7 mouse cellular contexts compared by ENCODE assay signal in genomic region chr14:55682118-55682493, GRCm38 (mm10). TPM values are rescaled to one million over a fixed set of nuclear protein-coding genes. Genes with fewer than 3 reads are reported as not detected.
A peak's percentile ranks its signal among the peaks of the same experiment; 100 is the strongest.
DNase-seq lines count a peak whose midpoint lies in the region; ATAC-seq and TF ChIP-seq lines count a peak whose summit lies in the region.

No protein-coding gene starts in this region.

- peak overlapping the region; percentile 79 for H3K4me2 ChIP-seq in forebrain, embryonic 11.5 days (ENCODE audit: low read depth, low read length, severe bottlenecking)
- peak overlapping the region; percentile 66 for H3K4me2 ChIP-seq in limb, embryonic 14.5 days (replicated peaks; ENCODE audit: low read depth, low read length, severe bottlenecking)
- H3K4me2 ChIP-seq in stomach, embryonic 14.5 days (replicated peaks; ENCODE audit: low read depth, low read length) = peak overlapping the region; percentile 62

- DNase-seq in forebrain, embryonic 11.5 days (ENCODE audit: low spot score) = no peak
- DNase-seq in limb, embryonic 14.5 days (ENCODE audit: low spot score) = no peak
- no peak for DNase-seq in adrenal gland, adult 18-20 months (ENCODE audit: low spot score in 2 of 2)
- DNase-seq in left cerebral cortex, adult 11 months (ENCODE audit: low spot score) = no peak

- H3K4me3 ChIP-seq in megakaryocyte, embryonic 14.5 days (replicated peaks) = peak overlapping the region; percentile 95
- peak overlapping the region; percentile 68 for H3K4me3 ChIP-seq in forebrain, embryonic 11.5 days (ENCODE audit: low read depth, low read length)
- peak overlapping the region; percentile 74 for H3K4me3 ChIP-seq in limb, embryonic 14.5 days (replicated peaks; ENCODE audit: low read length)
- H3K4me3 ChIP-seq in stomach, embryonic 14.5 days (ENCODE audit: low read depth, low read length) = peak overlapping the region; percentile 83

- H3K27me3 ChIP-seq in megakaryocyte, embryonic 14.5 days (replicated peaks) = no peaks in the 10 kb centered on the region
- no peaks in the 10 kb centered on the region for H3K27me3 ChIP-seq in forebrain, embryonic 11.5 days (ENCODE audit: control insufficient read depth, insufficient read depth, low read length)
- H3K27me3 ChIP-seq in limb, embryonic 14.5 days (ENCODE audit: control insufficient read depth, insufficient read depth, low read length) = no peaks in the 10 kb centered on the region
- H3K27me3 ChIP-seq in stomach, embryonic 14.5 days (ENCODE audit: control insufficient read depth, insufficient read depth, low read length) = no peaks in the 10 kb centered on the region

- no peak for ATAC-seq in megakaryocyte, adult 5-6 weeks (ENCODE audit: poor library complexity, severe bottlenecking)
- peak; percentile 59; the same call in 1 of the 2 replicates for ATAC-seq in forebrain, embryonic 11.5 days (replicated peaks; ENCODE audit: low FRiP score)
- ATAC-seq in limb, embryonic 14.5 days (ENCODE audit: low FRiP score, low read depth) = no peak; the same call in 1 of the 2 replicates
- peak; percentile 17; the same call in 1 of the 2 replicates for ATAC-seq in stomach, embryonic 14.5 days (ENCODE audit: insufficient number of reproducible peaks, insufficient read depth, low FRiP score, low read depth)

- H3K4me1 ChIP-seq in megakaryocyte, embryonic 14.5 days = peaks cover 30% of the 10 kb centered on the region
- H3K4me1 ChIP-seq in forebrain, embryonic 11.5 days (replicated peaks; ENCODE audit: control insufficient read depth, insufficient read depth, low read length) = peaks cover 5% of the 10 kb centered on the region
- peaks cover 3% of the 10 kb centered on the region; the same call in 1 of the 2 replicates for H3K4me1 ChIP-seq in limb, embryonic 14.5 days (ENCODE audit: control insufficient read depth, insufficient read depth, low read length)
- 0 out of 2 replicates have a peak, but pooled peaks cover 7% of the 10 kb centered on the region for H3K4me1 ChIP-seq in stomach, embryonic 14.5 days (ENCODE audit: control insufficient read depth, insufficient read depth, low read length)

- H3K27ac ChIP-seq in forebrain, embryonic 11.5 days (ENCODE audit: low read depth, low read length) = no peak overlapping the region
- H3K27ac ChIP-seq in limb, embryonic 14.5 days (replicated peaks; ENCODE audit: low read depth, low read length) = peak overlapping the region; percentile 85
- H3K27ac ChIP-seq in stomach, embryonic 14.5 days (ENCODE audit: low read length) = peak overlapping the region; percentile 83

- WGBS in forebrain, embryonic 11.5 days = 18% methylated on average over 3 of the region's 3 CpGs
- WGBS in limb, embryonic 14.5 days = 14% methylated on average over 3 of the region's 3 CpGs
- WGBS in stomach, embryonic 14.5 days = 14% methylated on average over 3 of the region's 3 CpGs

- H3K9me3 ChIP-seq in megakaryocyte, embryonic 14.5 days = no peaks in the 10 kb centered on the region
- no peaks in the 10 kb centered on the region for H3K9me3 ChIP-seq in forebrain, embryonic 11.5 days (ENCODE audit: control insufficient read depth, low read length)
- no peaks in the 10 kb centered on the region for H3K9me3 ChIP-seq in limb, embryonic 14.5 days (ENCODE audit: control insufficient read depth, low read length)
- no peaks in the 10 kb centered on the region for H3K9me3 ChIP-seq in stomach, embryonic 14.5 days (ENCODE audit: control insufficient read depth, low read depth, low read length)

- peak overlapping the region; percentile 82 for H3K9ac ChIP-seq in forebrain, embryonic 11.5 days (ENCODE audit: low read length)
- peak overlapping the region; percentile 74; the same call in 1 of the 2 replicates for H3K9ac ChIP-seq in limb, embryonic 14.5 days (ENCODE audit: low read depth, low read length, severe bottlenecking)
- no peak overlapping the region; the same call in 1 of the 2 replicates for H3K9ac ChIP-seq in stomach, embryonic 14.5 days (replicated peaks; ENCODE audit: low read depth, low read length)

- peaks cover 36% of the 10 kb centered on the region for H3K36me3 ChIP-seq in megakaryocyte, embryonic 14.5 days (replicated peaks; ENCODE audit: low read length)
- peaks cover 8% of the 10 kb centered on the region; the same call in 1 of the 2 replicates for H3K36me3 ChIP-seq in forebrain, embryonic 11.5 days (ENCODE audit: control insufficient read depth, insufficient read depth, low read length)
- H3K36me3 ChIP-seq in limb, embryonic 14.5 days (ENCODE audit: control insufficient read depth, insufficient read depth, low read length) = peaks cover 36% of the 10 kb centered on the region
- H3K36me3 ChIP-seq in stomach, embryonic 14.5 days (ENCODE audit: control insufficient read depth, insufficient read depth, low read length) = peaks cover 31% of the 10 kb centered on the region

- TF ChIP-seq POLR2A in limb, embryonic 14.5 days (IDR thresholded peaks at IDR 0.05; ENCODE audit: borderline replicate concordance, extremely low read depth, insufficient read depth, insufficient read length) = no peak

RNA-seq across cellular contexts. Expression of gene Tinf2, which starts 0.5 kb away (rescaled TPM):
- 15.6 and 18.7 TPM in 2 replicates for polyA plus RNA-seq in megakaryocyte, embryonic 14.5 days (2012; ENCODE audit: insufficient read depth, low replicate concordance)
- total RNA-seq in megakaryocyte, adult 5-6 weeks (2015) = 24.2 and 27.2 TPM in 2 replicates
- total RNA-seq in megakaryocyte, adult 5-6 weeks (2017) = 25.1 and 39.8 TPM in 2 replicates
- polyA plus RNA-seq in forebrain, embryonic 11.5 days (2014; fragmentation: Nextera tagmentation; extraction: Ambion mirVana) = 73.8 and 74.8 TPM in 2 replicates
- polyA plus RNA-seq in limb, embryonic 14.5 days (2012; rRNA removed) = 35.9 and 38.4 TPM in 2 replicates
- 34.2 and 40.1 TPM in 2 replicates for polyA plus RNA-seq in limb, embryonic 14.5 days (2014; fragmentation: Nextera tagmentation; extraction: Ambion mirVana)
- polyA plus RNA-seq in stomach, embryonic 14.5 days (2014; fragmentation: Nextera tagmentation; extraction: Ambion mirVana) = 44.2 and 45.5 TPM in 2 replicates
- 10 to 100 TPM; 34.3 to 59.4 TPM for total RNA-seq in adrenal gland, adult 18-20 months (2021)

RNA-seq across cellular contexts. Expression of gene Nedd8, which starts 10.2 kb away (rescaled TPM):
- 10.8 and 102 TPM in 2 replicates for polyA plus RNA-seq in megakaryocyte, embryonic 14.5 days (2012; ENCODE audit: insufficient read depth, low replicate concordance)
- total RNA-seq in megakaryocyte, adult 5-6 weeks (2015) = 421 and 452 TPM in 2 replicates
- 297 and 326 TPM in 2 replicates for total RNA-seq in megakaryocyte, adult 5-6 weeks (2017)
- polyA plus RNA-seq in forebrain, embryonic 11.5 days (2014; fragmentation: Nextera tagmentation; extraction: Ambion mirVana) = 583 and 616 TPM in 2 replicates
- polyA plus RNA-seq in limb, embryonic 14.5 days (2012; rRNA removed) = 347 and 416 TPM in 2 replicates
- 567 and 583 TPM in 2 replicates for polyA plus RNA-seq in limb, embryonic 14.5 days (2014; fragmentation: Nextera tagmentation; extraction: Ambion mirVana)
- polyA plus RNA-seq in stomach, embryonic 14.5 days (2014; fragmentation: Nextera tagmentation; extraction: Ambion mirVana) = 535 and 580 TPM in 2 replicates
- total RNA-seq in adrenal gland, adult 18-20 months (2021) = 100 to 1,000 TPM; 312 to 368 TPM

RNA-seq across cellular contexts. Expression of gene Gmpr2, which starts 10.4 kb away (rescaled TPM):
- polyA plus RNA-seq in megakaryocyte, embryonic 14.5 days (2012; ENCODE audit: insufficient read depth, low replicate concordance) = 12.5 and 39.5 TPM in 2 replicates
- 24.0 and 24.8 TPM in 2 replicates for total RNA-seq in megakaryocyte, adult 5-6 weeks (2015)
- 26.2 and 29.7 TPM in 2 replicates for total RNA-seq in megakaryocyte, adult 5-6 weeks (2017)
- 59.7 and 62.5 TPM in 2 replicates for polyA plus RNA-seq in forebrain, embryonic 11.5 days (2014; fragmentation: Nextera tagmentation; extraction: Ambion mirVana)
- 51.1 and 53.6 TPM in 2 replicates for polyA plus RNA-seq in limb, embryonic 14.5 days (2012; rRNA removed)
- polyA plus RNA-seq in limb, embryonic 14.5 days (2014; fragmentation: Nextera tagmentation; extraction: Ambion mirVana) = 53.1 and 68.5 TPM in 2 replicates
- 56.8 and 63.6 TPM in 2 replicates for polyA plus RNA-seq in stomach, embryonic 14.5 days (2014; fragmentation: Nextera tagmentation; extraction: Ambion mirVana)
- 10 to 100 TPM; 24.0 to 24.5 TPM for total RNA-seq in adrenal gland, adult 18-20 months (2021)

RNA-seq across cellular contexts. Expression of gene Mdp1, which starts 21.8 kb away (rescaled TPM):
- polyA plus RNA-seq in megakaryocyte, embryonic 14.5 days (2012; ENCODE audit: insufficient read depth, low replicate concordance) = 3.3 and 20.1 TPM in 2 replicates
- total RNA-seq in megakaryocyte, adult 5-6 weeks (2015) = 30.5 and 34.4 TPM in 2 replicates
- 27.0 and 28.3 TPM in 2 replicates for total RNA-seq in megakaryocyte, adult 5-6 weeks (2017)
- polyA plus RNA-seq in forebrain, embryonic 11.5 days (2014; fragmentation: Nextera tagmentation; extraction: Ambion mirVana) = 61.9 and 62.3 TPM in 2 replicates
- 47.4 and 49.7 TPM in 2 replicates for polyA plus RNA-seq in limb, embryonic 14.5 days (2012; rRNA removed)
- 53.7 and 59.1 TPM in 2 replicates for polyA plus RNA-seq in limb, embryonic 14.5 days (2014; fragmentation: Nextera tagmentation; extraction: Ambion mirVana)
- polyA plus RNA-seq in stomach, embryonic 14.5 days (2014; fragmentation: Nextera tagmentation; extraction: Ambion mirVana) = 54.8 and 55.8 TPM in 2 replicates
- 10 to 100 TPM; 37.1 to 59.5 TPM for total RNA-seq in adrenal gland, adult 18-20 months (2021)

RNA-seq across cellular contexts. Expression of gene Tgm1, which starts 31.6 kb away (rescaled TPM):
- 1.1 and 2.7 TPM in 2 replicates for polyA plus RNA-seq in megakaryocyte, embryonic 14.5 days (2012; ENCODE audit: insufficient read depth, low replicate concordance)
- 1.6 and 1.7 TPM in 2 replicates for total RNA-seq in megakaryocyte, adult 5-6 weeks (2015)
- total RNA-seq in megakaryocyte, adult 5-6 weeks (2017) = 1.0 and 2.1 TPM in 2 replicates
- polyA plus RNA-seq in forebrain, embryonic 11.5 days (2014; fragmentation: Nextera tagmentation; extraction: Ambion mirVana) = 0.21 and 1.4 TPM in 2 replicates
- 15.0 and 17.7 TPM in 2 replicates for polyA plus RNA-seq in limb, embryonic 14.5 days (2012; rRNA removed)
- polyA plus RNA-seq in limb, embryonic 14.5 days (2014; fragmentation: Nextera tagmentation; extraction: Ambion mirVana) = 17.0 and 21.2 TPM in 2 replicates
- 19.5 and 21.3 TPM in 2 replicates for polyA plus RNA-seq in stomach, embryonic 14.5 days (2014; fragmentation: Nextera tagmentation; extraction: Ambion mirVana)
- total RNA-seq in adrenal gland, adult 18-20 months (2021) = under 1 TPM; 0.29 to 0.30 TPM

Comparison
In these comparisons a context has a peak if more than half of its experiments do, and no peak if none do; other contexts are left out.
1. ATAC-seq: peak in forebrain, embryonic 11.5 days (single experiment) and stomach, embryonic 14.5 days (single experiment); none in megakaryocyte, adult 5-6 weeks (single experiment) and limb, embryonic 14.5 days (single experiment).
2. Peak in every context shown above with its lines, with median percentiles within 50 percentile points of each other: H3K4me3 ChIP-seq and H3K4me2 ChIP-seq.